Mouse (Mus musculus): ENCODE data around the gene Slc9a6.

The Slc9a6 gene

GRCm38 (mm10) chrX:56667296-56667695, 57.7 kb downstream of the Slc9a6 start:
- peak; percentile 62 to 85 for DNase-seq

GRCm38 (mm10) chrX:56668051-56668450, 58.5 kb downstream of the Slc9a6 start:
- DNase-seq: peak in 1 of 2 experiments; percentile 29

- DNase-seq: no peak
These were observed 58.9 kb downstream of the Slc9a6 start for GRCm38 (mm10) chrX:56668501-56668900.

- peak in 1 of 2 experiments; percentile 78 for DNase-seq
These were observed 66.0 kb downstream of the Slc9a6 start for GRCm38 (mm10) chrX:56675556-56675955.

GRCm38 (mm10) chrX:56677736-56678135, 68.2 kb downstream of the Slc9a6 start:
- DNase-seq: no peak

- no peak for DNase-seq
These were observed 69.5 kb downstream of the Slc9a6 start for GRCm38 (mm10) chrX:56679066-56679465.

GRCm38 (mm10) chrX:56682156-56682720, 72.7 kb downstream of the Slc9a6 start:
- DNase-seq: no peak

- peak; percentile 37 to 66 for DNase-seq
These were observed 74.0 kb downstream of the Slc9a6 start for GRCm38 (mm10) chrX:56683521-56683920.

GRCm38 (mm10) chrX:56692554-56692953, 83.0 kb downstream of the Slc9a6 start:
- no peak for DNase-seq

- no peak for DNase-seq
These were observed 85.0 kb downstream of the Slc9a6 start for GRCm38 (mm10) chrX:56694539-56694938.

GRCm38 (mm10) chrX:56697199-56697780, 87.7 kb downstream of the Slc9a6 start:
- peak in 1 of 2 experiments; percentile 31 for DNase-seq

- DNase-seq: no peak
These were observed 88.3 kb downstream of the Slc9a6 start for GRCm38 (mm10) chrX:56697886-56698285.

GRCm38 (mm10) chrX:56701261-56701660, 91.7 kb downstream of the Slc9a6 start:
- DNase-seq: no peak

- DNase-seq: peak in 1 of 2 experiments; percentile 28
These were observed 94.5 kb downstream of the Slc9a6 start for GRCm38 (mm10) chrX:56703965-56704562.

GRCm38 (mm10) chrX:56708592-56709370, 99.2 kb downstream of the Slc9a6 start:
- DNase-seq: no peak

GRCm38 (mm10) chrX:56710522-56710921, 101.0 kb downstream of the Slc9a6 start:
- no peak for DNase-seq

- DNase-seq: no peak
These were observed 103.1 kb downstream of the Slc9a6 start for GRCm38 (mm10) chrX:56712666-56713065.
